Mouse (Mus musculus): ENCODE data around the gene Cdhr5. TPM values are rescaled to one million over a fixed set of nuclear protein-coding genes. Genes with fewer than 3 reads are reported as not detected.

The Cdhr5 gene
- not detected for total RNA-seq (2018; cell fraction: chromatin; rRNA removed)
- not detected for total RNA-seq (2018; cell fraction: cytosol; rRNA removed)
- not detected for total RNA-seq (2018; cell fraction: nucleus; rRNA removed)
- polyA plus RNA-seq (2018): not detected in 3 replicates

- Histone ChIP-seq H3K4me3 (ENCODE audit: inconsistent target) (no peak within 1 kb of the TSS), H3K36me3 (ENCODE audit: inconsistent target) (no peaks in the 10 kb centered on the region), H3K79me2 (ENCODE audit: inconsistent target) (no peaks in the 10 kb centered on the region), H3K27ac (no peak within 1 kb of the TSS)
- WGBS (ENCODE audit: missing documents): 84% methylated on average over 11 of the region's 11 CpGs
Observed at GRCm38 (mm10) chr7:141276546-141276945, at the start of gene Cdhr5. Gene Cdhr5, minus strand, starts transcription at chr7:141276786.

DNA sequence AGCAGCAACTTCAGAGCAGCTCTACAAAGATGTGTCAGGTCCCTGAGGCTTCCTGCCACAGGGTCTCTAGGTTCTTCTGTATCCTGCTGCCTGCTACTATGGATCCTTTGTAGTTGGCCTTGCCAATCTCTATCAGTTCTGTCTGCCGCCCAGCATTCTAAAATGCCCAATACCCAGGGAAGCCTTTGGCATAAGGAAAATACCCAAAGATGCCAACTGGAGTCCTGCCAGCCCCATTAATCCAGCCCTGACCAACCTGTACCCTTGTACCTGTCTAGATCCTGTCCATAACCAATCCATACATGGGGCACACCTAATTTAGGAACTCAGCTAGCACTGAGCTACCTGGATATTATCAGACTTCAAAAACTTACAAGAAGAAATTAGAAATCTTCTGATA lies 48.1 kb upstream of the Cdhr5 start:
- Histone ChIP-seq H3K36me3 (ENCODE audit: inconsistent target) (peaks cover 40% of the 10 kb centered on the region), H3K27ac (no peak overlapping the region), H3K4me3 (ENCODE audit: inconsistent target) (no peak overlapping the region), H3K79me2 (ENCODE audit: inconsistent target) (peaks cover 24% of the 10 kb centered on the region)
- 94% methylated on average over 1 of the region's 1 CpGs for WGBS (ENCODE audit: missing documents)

- Histone ChIP-seq H3K79me2 (ENCODE audit: inconsistent target) (peaks cover 7% of the 10 kb centered on the region; the same call in 1 of the 2 replicates), H3K36me3 (ENCODE audit: inconsistent target) (peaks cover 48% of the 10 kb centered on the region), H3K4me3 (ENCODE audit: inconsistent target) (no peak overlapping the region), H3K27ac (no peak overlapping the region)
- WGBS (ENCODE audit: missing documents): 83% methylated on average over 2 of the region's 2 CpGs
Observed at GRCm38 (mm10) chr7:141319446-141319845, 42.9 kb upstream of the Cdhr5 start.

DNA sequence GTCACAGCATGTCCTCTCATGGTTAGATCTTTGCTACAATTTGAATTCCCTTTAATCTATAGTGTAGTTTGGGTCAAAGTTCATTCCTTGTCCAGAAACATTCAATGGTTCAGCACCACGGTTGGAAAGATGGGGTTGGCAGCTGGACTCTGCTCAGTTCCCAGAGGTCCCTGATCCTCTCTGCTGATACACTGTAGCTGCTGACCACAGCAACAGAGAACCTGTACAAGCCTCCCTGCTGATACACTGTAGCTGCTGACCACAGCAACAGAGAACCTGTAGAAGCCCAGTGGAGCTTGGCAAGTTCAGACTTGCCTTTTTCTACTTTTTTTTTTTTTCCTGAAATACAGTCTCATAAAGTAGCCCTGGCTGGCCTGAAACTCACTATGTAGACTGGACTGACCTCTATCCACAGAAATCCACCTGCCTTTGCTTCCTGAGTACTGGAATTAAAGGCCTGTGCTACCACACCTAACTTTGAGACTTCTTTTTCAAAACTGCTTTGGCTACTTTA lies 41.1 kb upstream of the Cdhr5 start:
- Histone ChIP-seq H3K36me3 (ENCODE audit: inconsistent target) (peaks cover 49% of the 10 kb centered on the region), H3K27ac (no peak overlapping the region), H3K79me2 (ENCODE audit: inconsistent target) (no peaks in the 10 kb centered on the region), H3K4me3 (ENCODE audit: inconsistent target) (no peak overlapping the region)
- 78% methylated on average over 1 of the region's 1 CpGs for WGBS (ENCODE audit: missing documents)

GRCm38 (mm10) chr7:141315974-141316373 lies 39.4 kb upstream of the Cdhr5 start:
- Histone ChIP-seq H3K36me3 (ENCODE audit: inconsistent target) (peaks cover 45% of the 10 kb centered on the region; the same call in 1 of the 2 replicates), H3K79me2 (ENCODE audit: inconsistent target) (no peaks in the 10 kb centered on the region), H3K27ac (no peak overlapping the region), H3K4me3 (ENCODE audit: inconsistent target) (no peak overlapping the region)
- 64% methylated on average over 5 of the region's 5 CpGs for WGBS (ENCODE audit: missing documents)

- Histone ChIP-seq H3K27ac (no peak overlapping the region), H3K79me2 (ENCODE audit: inconsistent target) (no peaks in the 10 kb centered on the region), H3K4me3 (ENCODE audit: inconsistent target) (no peak overlapping the region), H3K36me3 (ENCODE audit: inconsistent target) (peaks cover 46% of the 10 kb centered on the region; the same call in 1 of the 2 replicates)
- WGBS (ENCODE audit: missing documents): 90% methylated on average over 8 of the region's 8 CpGs
Observed at GRCm38 (mm10) chr7:141315076-141315475, 38.5 kb upstream of the Cdhr5 start.

DNA sequence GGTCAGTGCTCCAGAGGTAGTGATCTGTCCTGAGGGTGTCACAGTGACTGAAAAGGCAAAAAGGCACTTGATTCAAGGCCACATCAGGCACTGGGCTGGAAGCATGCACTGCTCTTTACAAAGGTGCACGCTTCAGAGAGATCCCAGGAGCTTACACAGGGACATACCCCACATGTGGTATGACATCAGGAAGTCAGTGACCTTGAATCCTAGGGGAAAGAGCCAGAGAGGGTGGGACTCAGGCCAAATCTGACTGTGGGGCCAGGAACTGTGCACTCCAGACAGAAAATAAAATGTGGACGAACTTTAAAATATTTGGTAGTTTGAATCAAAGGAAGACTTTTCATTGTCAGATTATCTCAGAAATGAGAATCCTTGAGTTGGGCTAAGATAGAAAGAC lies 37.8 kb upstream of the Cdhr5 start:
- Histone ChIP-seq H3K4me3 (ENCODE audit: inconsistent target) (no peak overlapping the region), H3K36me3 (ENCODE audit: inconsistent target) (peaks cover 47% of the 10 kb centered on the region; the same call in 1 of the 2 replicates), H3K27ac (no peak overlapping the region), H3K79me2 (ENCODE audit: inconsistent target) (no peaks in the 10 kb centered on the region)
- WGBS (ENCODE audit: missing documents): 100% methylated on average over 2 of the region's 2 CpGs

DNA sequence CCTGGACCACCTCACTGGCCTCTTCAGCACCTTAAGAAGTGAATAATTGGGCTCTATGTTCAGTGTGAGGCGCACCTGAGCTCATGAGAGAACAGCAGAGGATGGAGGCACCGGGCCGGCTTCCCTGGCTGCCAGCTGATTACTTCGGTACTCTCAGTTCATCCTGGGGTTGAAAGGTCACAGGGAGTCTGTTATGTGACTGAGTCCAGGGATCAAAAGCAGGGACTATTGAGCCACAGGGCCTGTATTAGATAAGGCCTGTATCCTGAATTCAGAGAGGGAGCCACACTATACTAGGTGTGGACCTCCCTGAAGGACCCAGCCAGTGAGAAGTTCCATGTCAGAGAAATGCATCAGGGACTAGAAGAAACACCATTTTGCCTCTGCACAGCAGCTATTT lies 28.0 kb upstream of the Cdhr5 start:
- Histone ChIP-seq H3K4me3 (ENCODE audit: inconsistent target) (no peak overlapping the region), H3K79me2 (ENCODE audit: inconsistent target) (no peaks in the 10 kb centered on the region), H3K27ac (no peak overlapping the region), H3K36me3 (ENCODE audit: inconsistent target) (peaks cover 62% of the 10 kb centered on the region; the same call in 1 of the 2 replicates)
- whole genome bisulfite sequencing (ENCODE audit: missing documents): 98% methylated on average over 4 of the region's 4 CpGs

DNA sequence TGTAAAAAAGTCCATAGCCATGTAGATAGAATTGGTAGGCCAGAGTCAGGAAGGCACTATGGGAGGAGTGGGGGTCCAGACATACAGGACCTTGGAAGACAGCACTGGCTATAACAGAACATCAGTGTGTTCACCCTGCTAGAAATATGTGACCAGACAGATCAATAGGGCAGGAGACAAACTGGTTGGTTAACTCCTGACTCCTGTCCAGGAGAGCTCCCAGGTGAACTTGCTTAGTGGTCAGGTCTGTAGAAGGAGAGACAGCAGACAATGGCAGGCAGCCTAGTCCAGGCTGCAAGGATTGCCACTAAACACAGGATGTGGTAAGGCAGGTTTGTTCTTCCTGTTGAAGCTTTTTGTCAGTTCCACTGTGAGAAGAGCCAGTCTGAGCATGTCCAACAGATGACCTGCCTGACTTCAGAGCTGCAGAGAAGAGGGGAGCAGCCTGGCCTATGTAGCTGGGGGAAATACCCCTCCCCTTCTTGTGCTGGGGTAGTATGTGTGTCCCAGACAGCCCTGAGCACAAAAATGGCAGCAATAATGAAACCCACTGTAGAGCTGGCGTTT lies 26.2 kb upstream of the Cdhr5 start:
- no peak overlapping the region for H3K27ac ChIP-seq
- peaks cover 62% of the 10 kb centered on the region; the same call in 1 of the 2 replicates for H3K36me3 ChIP-seq (ENCODE audit: inconsistent target)
- H3K4me3 ChIP-seq (ENCODE audit: inconsistent target): no peak overlapping the region
- H3K79me2 ChIP-seq (ENCODE audit: inconsistent target): no peaks in the 10 kb centered on the region
- WGBS (ENCODE audit: missing documents): 57% methylated on average over 1 of the region's 1 CpGs

DNA sequence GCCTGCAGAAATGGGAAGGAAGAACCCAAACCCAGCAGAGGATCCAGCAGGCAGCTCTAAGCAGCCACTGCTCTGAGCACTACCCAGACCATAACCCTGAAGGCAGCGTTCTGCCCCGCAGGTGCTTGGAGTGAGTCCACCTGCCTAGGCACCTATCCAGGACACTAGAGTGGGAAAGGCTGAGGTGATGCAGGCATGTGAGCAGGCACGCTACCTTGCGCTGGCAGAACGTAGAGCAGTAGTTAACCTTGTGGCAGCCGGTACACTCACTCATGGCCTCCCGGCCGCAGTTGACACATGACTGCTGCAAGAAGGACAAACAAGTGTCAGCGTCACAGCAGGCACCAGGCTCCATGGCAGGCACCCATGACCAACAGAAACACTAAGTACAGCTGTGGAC lies 24.8 kb upstream of the Cdhr5 start:
- Histone ChIP-seq H3K4me3 (ENCODE audit: inconsistent target) (no peak overlapping the region), H3K36me3 (ENCODE audit: inconsistent target) (peaks cover 58% of the 10 kb centered on the region; the same call in 1 of the 2 replicates), H3K79me2 (ENCODE audit: inconsistent target) (no peaks in the 10 kb centered on the region), H3K27ac (no peak overlapping the region)
- 97% methylated on average over 9 of the region's 9 CpGs for WGBS (ENCODE audit: missing documents)

DNA sequence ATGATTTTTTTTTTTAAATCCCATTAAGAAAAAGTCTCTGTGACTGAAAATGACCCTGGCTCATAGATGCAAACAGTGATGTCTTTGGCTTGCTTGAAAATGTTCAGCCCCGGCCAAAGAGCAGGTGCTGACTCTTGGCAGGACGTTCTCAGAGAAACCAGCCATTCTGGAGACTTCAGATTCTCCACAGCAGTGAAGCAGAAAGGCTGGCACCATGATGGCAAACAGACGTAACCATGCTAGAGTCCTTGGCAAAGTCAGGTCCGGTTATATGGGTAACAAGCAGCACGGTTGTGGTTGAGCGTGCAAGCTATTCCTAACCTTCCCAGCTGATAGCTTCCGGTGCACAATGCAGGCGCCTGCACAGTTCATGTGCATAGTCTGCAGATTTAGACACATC lies 22.6 kb upstream of the Cdhr5 start:
- WGBS (ENCODE audit: missing documents): 97% methylated on average over 8 of the region's 8 CpGs
- no peaks in the 10 kb centered on the region for H3K79me2 ChIP-seq (ENCODE audit: inconsistent target)
- no peak overlapping the region for H3K4me3 ChIP-seq (ENCODE audit: inconsistent target)
- no peak overlapping the region for H3K27ac ChIP-seq
- peaks cover 36% of the 10 kb centered on the region; the same call in 1 of the 2 replicates for H3K36me3 ChIP-seq (ENCODE audit: inconsistent target)

GRCm38 (mm10) chr7:141297926-141298650 lies 21.5 kb upstream of the Cdhr5 start:
- H3K27ac ChIP-seq: no peak overlapping the region
- no peak overlapping the region for H3K4me3 ChIP-seq (ENCODE audit: inconsistent target)
- H3K36me3 ChIP-seq (ENCODE audit: inconsistent target): peaks cover 31% of the 10 kb centered on the region; the same call in 1 of the 2 replicates
- WGBS (ENCODE audit: missing documents): 97% methylated on average over 3 of the region's 3 CpGs
- H3K79me2 ChIP-seq (ENCODE audit: inconsistent target): no peaks in the 10 kb centered on the region

- 16% methylated on average over 20 of the region's 22 CpGs for WGBS (ENCODE audit: missing documents)
- Histone ChIP-seq H3K79me2 (ENCODE audit: inconsistent target) (no peaks in the 10 kb centered on the region), H3K36me3 (ENCODE audit: inconsistent target) (0 out of 2 replicates have a peak, but pooled peaks cover 4% of the 10 kb centered on the region), H3K4me3 (ENCODE audit: inconsistent target) (no peak overlapping the region), H3K27ac (no peak overlapping the region)
Observed at GRCm38 (mm10) chr7:141294479-141294878, 17.9 kb upstream of the Cdhr5 start.

DNA sequence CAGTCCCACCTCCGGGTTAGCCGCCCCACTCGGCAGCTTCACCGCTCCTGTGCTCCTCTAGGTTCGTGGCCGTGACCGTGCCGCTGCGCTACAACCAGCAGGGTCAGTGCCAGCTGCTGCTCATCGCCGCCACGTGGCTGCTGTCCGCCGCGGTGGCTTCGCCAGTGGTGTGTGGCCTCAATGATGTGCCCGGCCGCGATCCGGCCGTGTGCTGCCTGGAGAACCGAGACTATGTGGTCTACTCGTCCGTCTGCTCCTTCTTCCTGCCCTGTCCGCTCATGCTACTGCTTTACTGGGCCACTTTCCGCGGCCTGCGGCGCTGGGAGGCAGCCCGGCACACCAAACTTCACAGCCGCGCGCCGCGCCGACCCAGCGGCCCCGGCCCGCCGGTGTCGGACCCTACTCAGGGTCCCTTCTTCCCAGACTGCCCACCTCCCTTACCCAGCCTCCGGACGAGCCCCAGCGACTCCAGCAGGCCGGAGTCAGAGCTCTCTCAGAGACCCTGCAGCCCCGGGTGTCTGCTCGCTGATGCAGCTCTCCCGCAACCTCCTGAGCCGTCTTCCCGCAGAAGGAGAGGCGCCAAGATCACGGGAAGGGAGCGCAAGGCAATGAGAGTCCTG lies 17.4 kb upstream of the Cdhr5 start:
- no peaks in the 10 kb centered on the region for H3K79me2 ChIP-seq (ENCODE audit: inconsistent target)
- H3K36me3 ChIP-seq (ENCODE audit: inconsistent target): 0 out of 2 replicates have a peak, but pooled peaks cover 4% of the 10 kb centered on the region
- H3K27ac ChIP-seq: no peak overlapping the region
- no peak overlapping the region for H3K4me3 ChIP-seq (ENCODE audit: inconsistent target)
- 2% methylated on average over 51 of the region's 53 CpGs for WGBS (ENCODE audit: missing documents)
